Mouse (Mus musculus) bone marrow macrophage, adult 2 months (primary cell): ENCODE measurements at regions not wholly inside any gene's neighbourhood (a gene's known extent, or its start where the extent isn't known, plus 50 kb on each side); places are given as distances from the start of the nearest gene placed in this dataset.

Source experiments
- CTCF ChIP-seq: IDR thresholded peaks from 2 replicates; pipeline ENCODE4 v1.5.1; 2012; ENCODE audit warnings: low read depth, mild to moderate bottlenecking, low read length, moderate library complexity
- POLR2A ChIP-seq: IDR thresholded peaks from 2 replicates; pipeline ENCODE4 v1.6.1; 2012; ENCODE audit warnings: mild to moderate bottlenecking, low read depth, low read length, borderline replicate concordance

DNA sequence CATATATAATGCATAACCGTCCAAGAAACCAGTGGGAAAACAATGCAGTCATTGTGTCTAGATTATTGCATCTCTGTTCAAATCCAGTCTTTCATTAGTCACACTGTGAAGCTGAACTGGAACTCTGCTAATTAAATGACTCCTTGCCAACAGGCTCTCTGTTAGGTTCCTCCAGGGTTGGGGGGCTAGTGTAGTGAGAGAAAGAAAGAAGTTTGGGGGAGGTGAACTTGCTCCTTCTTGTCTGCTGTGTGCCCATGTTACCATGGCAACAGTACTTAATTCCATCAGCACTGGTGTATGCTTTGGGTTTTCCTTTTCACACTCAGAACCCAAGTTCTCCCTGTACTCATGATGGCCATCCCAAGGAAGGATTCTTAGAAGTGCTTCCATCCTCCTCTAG, 292.6 kb upstream of the 4933412E24Rik start:
- TF ChIP-seq POLR2A = no peak
- TF ChIP-seq CTCF = no peak
